Mouse (Mus musculus) gastrocnemius, postnatal 36 days (tissue): Measurements from ENCODE around the gene Dennd2a. TPM values are rescaled to one million over a fixed set of nuclear protein-coding genes. Genes with fewer than 3 reads are reported as not detected.
"Not testable (repeated sequence)": the region's sequence is repeated elsewhere in the genome, so short reads cannot be mapped to it uniquely, and the experiment has no call there.

Experiments
- DNase-seq, 2 experiments: peaks; one replicate each; pipeline ENCODE4 v3.0.0; 2022
- intact Hi-C: fragments of 180-260 bp; cut with DNase I; formaldehyde crosslinking; loops from one replicate; pipeline ENCODE4 v1.15.1; 2025
- total RNA-seq, 2 experiments: library from RNA; stranded (reverse); gene quantifications; 2 replicates each; pipeline ENCODE4 v1.2.3; 2021

Gene Dennd2a
- total RNA-seq, 2 experiments from 2014 or later = 3.0 to 3.2 TPM

GRCm38 (mm10) chr6:39455339-39456160, 102.1 kb downstream of the Dennd2a start:
- no peak for DNase-seq
- intact Hi-C loops = no loop called here

GRCm38 (mm10) chr6:39454616-39455015, 103.1 kb downstream of the Dennd2a start:
- intact Hi-C loops = no loop called here
- no peak for DNase-seq

GRCm38 (mm10) chr6:39453564-39453963, 104.1 kb downstream of the Dennd2a start:
- no peak for DNase-seq
- intact Hi-C loops = no loop called here

DNA sequence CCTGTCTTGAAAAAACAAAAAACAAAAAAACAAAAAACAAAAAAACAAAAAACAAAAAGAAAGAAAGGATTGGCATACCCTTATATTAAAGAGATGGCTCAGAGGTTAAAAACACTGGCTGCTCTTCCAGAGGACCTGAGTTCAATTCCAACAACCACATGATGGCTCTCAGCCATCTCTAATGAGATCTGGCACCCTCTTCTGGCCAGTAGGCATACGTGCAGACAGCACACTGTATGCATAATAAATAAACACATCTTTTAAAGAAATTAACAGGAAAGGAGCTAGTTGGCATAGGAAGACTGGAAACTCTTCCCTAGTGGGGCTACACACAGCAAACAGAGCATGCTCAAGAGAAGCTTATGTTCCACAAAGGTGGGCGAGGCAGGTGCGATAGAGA, 106.6 kb downstream of the Dennd2a start:
- DNase-seq = no peak
- intact Hi-C loops = no loop called here

DNA sequence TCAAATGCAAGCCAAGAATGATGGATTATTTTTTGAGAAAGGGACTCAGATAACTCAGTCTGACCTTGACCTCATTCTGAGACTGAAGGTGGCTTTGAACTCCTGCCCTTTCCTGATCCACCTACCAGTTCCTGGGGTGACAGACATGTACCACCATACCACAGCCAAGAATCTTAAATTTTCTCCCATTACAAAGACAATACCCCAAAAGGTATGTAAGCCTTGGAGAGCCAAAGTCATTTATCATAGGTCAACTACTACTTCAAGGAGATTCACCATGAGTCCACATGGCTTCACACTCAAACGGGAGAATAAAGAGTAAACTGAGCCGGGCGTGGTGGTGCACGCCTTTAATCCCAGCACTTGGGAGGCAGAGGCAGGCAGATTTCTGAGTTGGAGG, 107.1 kb downstream of the Dennd2a start:
- DNase-seq = no peak
- intact Hi-C loops = no loop called here

GRCm38 (mm10) chr6:39447429-39448185, 110.1 kb downstream of the Dennd2a start:
- intact Hi-C loops = no loop called here
- no peak for DNase-seq

DNA sequence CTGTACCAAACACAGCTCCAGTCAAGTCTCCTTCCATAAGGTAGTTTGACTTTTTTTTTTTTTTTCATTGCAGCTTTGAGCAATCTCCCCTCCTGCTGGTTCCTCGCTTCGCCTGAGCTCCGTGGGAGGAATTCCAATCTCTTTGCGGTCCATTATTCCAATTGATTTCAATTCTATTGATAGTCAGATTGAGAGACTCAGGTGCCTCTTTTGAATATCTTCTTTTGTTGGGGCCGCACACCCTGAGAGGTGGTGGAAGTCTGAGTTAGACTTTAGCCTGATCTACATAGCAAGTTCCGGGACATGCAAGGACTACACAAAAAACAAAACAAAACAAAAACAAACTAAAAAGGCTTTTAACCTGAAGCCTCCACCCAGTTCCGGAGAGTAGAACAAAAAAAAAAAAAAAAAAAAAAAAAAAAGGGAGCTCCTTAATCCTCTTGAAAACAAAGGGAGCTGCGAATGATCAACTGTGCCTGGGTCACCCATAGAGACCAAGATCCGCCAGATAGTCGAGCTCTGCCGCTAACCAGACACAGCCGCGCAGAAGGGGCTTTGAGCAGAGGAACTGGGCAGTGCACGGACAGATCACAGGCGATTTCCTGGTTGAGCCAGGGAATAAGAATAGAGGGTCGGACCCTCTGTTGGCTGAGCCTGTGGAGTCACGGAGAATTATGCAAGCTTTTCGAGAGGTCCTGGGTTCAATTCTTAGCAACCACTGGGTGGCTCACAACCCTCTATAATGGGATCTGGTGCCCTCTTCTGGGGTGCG, 111.7 kb downstream of the Dennd2a start:
- no peak for DNase-seq
- intact Hi-C loops = no loop called here

GRCm38 (mm10) chr6:39442786-39443287, 114.8 kb downstream of the Dennd2a start:
- no peak for DNase-seq
- intact Hi-C loops = no loop called here

DNA sequence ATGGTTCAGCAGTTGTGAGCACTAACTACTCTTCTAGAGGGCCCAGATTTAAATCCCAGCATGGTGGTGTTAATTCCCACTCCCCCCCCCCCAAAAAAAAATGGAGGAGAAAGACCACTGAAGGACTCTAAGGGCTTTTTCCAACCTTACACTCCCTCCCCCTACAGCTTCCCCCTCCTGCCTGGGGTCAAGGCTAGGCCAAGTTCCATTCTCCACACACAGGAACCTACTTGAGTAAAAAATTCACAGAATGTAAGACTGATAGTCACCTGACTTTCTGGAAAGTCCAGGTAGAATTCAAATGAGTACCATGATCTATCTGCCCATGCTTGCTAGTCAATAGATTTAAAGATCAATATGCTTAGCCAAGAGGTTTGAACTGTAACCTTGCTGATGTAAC, 117.5 kb downstream of the Dennd2a start:
- intact Hi-C loops = no loop called here
- no peak for DNase-seq

DNA sequence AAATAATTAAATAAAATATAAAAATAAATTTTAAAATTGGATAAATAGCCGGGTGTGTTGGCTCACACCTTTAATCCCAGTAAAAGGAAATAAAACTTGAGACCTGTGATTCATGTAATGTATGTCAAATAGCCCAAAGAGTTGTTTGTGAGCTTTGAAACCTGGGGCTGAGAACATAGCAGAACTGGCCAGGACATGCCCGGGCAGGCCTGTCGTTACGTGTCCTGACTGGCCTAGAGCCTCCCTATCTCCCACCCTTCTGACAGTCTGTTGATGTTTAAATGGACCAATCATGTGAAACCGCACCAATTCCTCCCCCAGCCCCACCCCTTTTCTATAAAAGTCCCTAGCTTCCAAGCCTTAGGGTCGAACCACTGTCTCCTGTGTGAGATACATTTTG, 120.1 kb downstream of the Dennd2a start:
- intact Hi-C loops, DNase-seq: not testable (repeated sequence)

DNA sequence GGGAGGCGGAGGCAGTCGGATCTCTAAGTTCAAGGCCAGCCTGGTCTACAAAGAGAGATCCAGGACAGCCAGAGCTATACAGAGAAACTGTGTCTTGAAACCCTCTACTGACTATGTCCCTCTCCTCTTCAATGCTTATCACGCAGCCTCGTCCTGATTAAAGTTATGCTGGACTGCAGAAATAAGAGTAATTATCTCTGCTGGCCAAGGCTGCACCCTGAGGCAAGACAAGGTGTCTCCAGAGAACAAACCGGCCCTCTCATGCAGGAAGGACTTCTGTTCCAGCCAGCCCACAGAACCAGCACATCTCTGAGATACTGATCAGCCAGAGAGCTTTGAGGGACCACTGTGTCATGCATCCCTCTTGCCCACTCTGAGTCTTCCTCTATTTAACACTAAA, 121.8 kb downstream of the Dennd2a start:
- intact Hi-C loops = no loop called here
- no peak for DNase-seq

GRCm38 (mm10) chr6:39434886-39435492, 122.7 kb downstream of the Dennd2a start:
- intact Hi-C loops = no loop called here
- DNase-seq = no peak

GRCm38 (mm10) chr6:39434111-39434885, 123.4 kb downstream of the Dennd2a start:
- DNase-seq = no peak
- intact Hi-C loops = no loop called here

DNA sequence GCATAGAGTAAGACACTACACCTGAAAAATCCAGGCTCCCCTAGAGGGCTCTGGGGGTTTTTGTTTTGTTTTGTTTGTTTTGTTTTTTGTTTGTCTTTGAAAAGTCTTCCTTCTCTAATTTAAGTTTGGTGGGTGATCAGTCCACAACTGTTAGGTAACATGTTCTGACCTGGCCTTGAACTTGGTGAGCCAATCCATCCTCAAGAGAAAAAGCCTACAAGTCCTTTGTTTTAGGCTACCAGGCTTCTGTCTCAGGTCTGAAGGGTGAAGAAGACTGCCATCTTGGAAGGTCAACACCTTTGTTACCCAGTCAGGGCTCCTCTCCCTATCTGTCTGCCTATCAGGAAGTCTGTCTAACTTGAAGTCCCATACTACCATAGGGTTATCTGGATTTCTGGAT, 124.0 kb downstream of the Dennd2a start:
- intact Hi-C loops = no loop called here
- no peak for DNase-seq

DNA sequence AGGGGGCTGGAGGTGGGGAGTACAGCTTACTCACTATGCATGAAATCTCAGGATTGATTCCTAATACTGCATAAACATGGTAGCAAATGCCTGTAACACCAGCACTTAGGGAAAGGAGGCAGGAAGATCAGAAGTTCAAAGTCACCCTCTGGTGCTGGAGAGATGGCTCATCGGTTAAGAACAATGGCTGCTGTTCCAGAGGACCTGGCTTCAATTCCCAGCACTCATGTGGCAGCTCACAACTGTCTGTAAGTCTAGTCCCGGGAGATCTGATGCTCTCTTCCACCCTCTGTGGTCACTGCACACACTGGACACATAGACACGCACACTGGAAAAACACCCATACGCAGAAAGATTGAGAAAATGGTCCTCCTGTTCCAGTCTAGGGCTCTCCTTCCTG, 124.5 kb downstream of the Dennd2a start:
- intact Hi-C loops = no loop called here
- DNase-seq = no peak

- no peak for DNase-seq
- intact Hi-C loops = no loop called here
Measured at GRCm38 (mm10) chr6:39430722-39431121, 126.9 kb downstream of the Dennd2a start.

GRCm38 (mm10) chr6:39429007-39429788, 128.5 kb downstream of the Dennd2a start:
- intact Hi-C loops = no loop called here
- no peak for DNase-seq

GRCm38 (mm10) chr6:39427276-39428003, 130.2 kb downstream of the Dennd2a start:
- intact Hi-C loops = no loop called here
- no peak for DNase-seq
